Mouse (Mus musculus) liver, embryonic 12.5 days (tissue): ENCODE results near the gene Lcp2. TPM values are rescaled to one million over a fixed set of nuclear protein-coding genes. Genes with fewer than 3 reads are reported as not detected.
A peak's percentile ranks its signal among the peaks of the same experiment; 100 is the strongest.
"Not testable (repeated sequence)": the region's sequence is repeated elsewhere in the genome, so short reads cannot be mapped to it uniquely, and the experiment has no call there.

Experiments used
- ATAC-seq: fragments of 200-750 bp; cut with Nextera tagmentation; 2 replicates; pipeline ENCODE4 v1.8.0; 2017; ENCODE audit warnings: moderate number of reproducible peaks, mild to moderate bottlenecking, moderate library complexity
- H3K27ac ChIP-seq: fragments of 300-500 bp; sonication (generic); 2 replicates; pipeline ENCODE4 v1.5.1; 2016; ENCODE audit warnings: mild to moderate bottlenecking
- H3K27me3 ChIP-seq: fragments of 300-500 bp; sonication (generic); replicated peaks from 2 replicates; pipeline ENCODE4 v1.6.1; 2016; ENCODE audit warnings: mild to moderate bottlenecking, moderate library complexity
- H3K36me3 ChIP-seq: fragments of 300-500 bp; sonication (generic); 2 replicates; pipeline ENCODE4 v1.6.1; 2016; ENCODE audit warnings: mild to moderate bottlenecking, moderate library complexity
- H3K4me1 ChIP-seq: fragments of 300-500 bp; sonication (generic); 2 replicates; pipeline ENCODE4 v1.6.1; 2016
- H3K4me2 ChIP-seq: fragments of 300-500 bp; sonication (generic); 2 replicates; pipeline ENCODE4 v1.6.1; 2016; ENCODE audit warnings: mild to moderate bottlenecking, moderate library complexity
- H3K4me3 ChIP-seq: fragments of 300-500 bp; sonication (generic); 2 replicates; pipeline ENCODE4 v1.5.1; 2016; ENCODE audit warnings: mild to moderate bottlenecking, moderate library complexity
- H3K9ac ChIP-seq: fragments of 300-500 bp; sonication (generic); 2 replicates; pipeline ENCODE4 v1.6.1; 2016; ENCODE audit warnings: mild to moderate bottlenecking, moderate library complexity
- H3K9me3 ChIP-seq: fragments of 300-500 bp; sonication (generic); replicated peaks from 2 replicates; pipeline ENCODE4 v1.6.1; 2016; ENCODE audit warnings: mild to moderate bottlenecking, moderate library complexity
- WGBS: fragments of 180-500 bp; shearing (Covaris S2); methylation state at CpG from one replicate; pipeline ENCODE4 v1.1.7; 2016; ENCODE audit not compliant: insufficient replicate concordance; 5-methylcytosine and 5-hydroxymethylcytosine counted together
- polyA plus RNA-seq: library from polyadenylated mRNA; unstranded; fragments of >200 nt; fragmentation: Nextera tagmentation; extraction: Ambion mirVana; gene quantifications from 2 replicates; pipeline ENCODE4 v1.2.1, GENCODE M21; 2016

The Lcp2 gene
- polyA plus RNA-seq, 1 experiment from 2014 or later, result 10.5 TPM

DNA sequence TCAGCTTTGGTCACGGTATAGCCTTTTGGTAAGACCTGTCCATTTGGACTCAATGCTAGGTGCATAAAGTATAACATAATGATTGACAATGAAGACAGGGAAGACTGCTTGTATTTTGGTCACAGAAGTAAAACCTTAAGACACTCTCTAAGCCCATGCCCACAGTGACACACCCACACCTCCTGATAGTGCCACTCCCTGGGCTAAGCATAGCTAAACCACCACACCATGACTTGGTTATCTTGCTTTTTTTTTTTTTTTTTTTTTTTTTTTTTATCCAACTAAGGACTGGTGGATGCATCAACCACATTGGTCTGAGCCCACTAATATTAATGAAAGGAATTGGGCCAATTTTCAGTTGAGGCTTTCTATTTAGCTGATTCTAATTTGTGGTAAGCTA is 62.5 kb downstream of the Lcp2 start:
- H3K4me3 ChIP-seq, result no peak overlapping the region
- WGBS, result 86% methylated on average over 1 of the region's 1 CpGs
- H3K9me3 ChIP-seq, result no peaks in the 10 kb centered on the region

DNA sequence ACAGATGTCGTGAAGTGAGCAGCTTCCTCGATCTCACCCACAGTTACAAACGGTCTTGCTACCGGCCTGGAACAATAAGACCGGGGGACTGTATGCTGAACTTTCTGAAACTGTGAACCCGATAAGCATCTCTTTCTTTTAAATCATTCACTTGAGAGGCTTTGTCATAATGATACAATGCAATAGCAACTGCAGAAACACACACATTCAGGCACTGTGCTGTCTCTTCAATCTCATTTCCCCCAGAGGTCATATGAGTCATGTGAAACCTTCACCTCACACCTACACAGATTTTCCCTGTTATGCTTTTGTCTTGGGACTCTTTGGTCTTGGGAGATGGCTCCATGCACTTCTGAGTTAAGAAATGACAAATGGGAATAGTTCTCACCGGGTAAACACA is 65.2 kb downstream of the Lcp2 start:
- 55% methylated on average over 7 of the region's 7 CpGs for WGBS
- no peaks in the 10 kb centered on the region for H3K9me3 ChIP-seq
- H3K4me1 ChIP-seq, result peaks cover under 1% of the 10 kb centered on the region; the same call in 1 of the 2 replicates
- no peaks in the 10 kb centered on the region for H3K27me3 ChIP-seq
- ATAC-seq, result no peak
- no peak overlapping the region for H3K27ac ChIP-seq
- no peaks in the 10 kb centered on the region for H3K36me3 ChIP-seq
- H3K4me3 ChIP-seq, result no peak overlapping the region
- no peak overlapping the region for H3K9ac ChIP-seq
- H3K4me2 ChIP-seq, result no peak overlapping the region

More for the DNA sequence above, 62.5 kb downstream of the Lcp2 start:
- Histone ChIP-seq H3K27me3 (no peaks in the 10 kb centered on the region), H3K4me1 (no peaks in the 10 kb centered on the region; the same call in 1 of the 2 replicates), H3K9ac (no peak overlapping the region), H3K36me3 (no peaks in the 10 kb centered on the region), H3K27ac (no peak overlapping the region), H3K4me2 (no peak overlapping the region)
- ATAC-seq, result no peak

DNA sequence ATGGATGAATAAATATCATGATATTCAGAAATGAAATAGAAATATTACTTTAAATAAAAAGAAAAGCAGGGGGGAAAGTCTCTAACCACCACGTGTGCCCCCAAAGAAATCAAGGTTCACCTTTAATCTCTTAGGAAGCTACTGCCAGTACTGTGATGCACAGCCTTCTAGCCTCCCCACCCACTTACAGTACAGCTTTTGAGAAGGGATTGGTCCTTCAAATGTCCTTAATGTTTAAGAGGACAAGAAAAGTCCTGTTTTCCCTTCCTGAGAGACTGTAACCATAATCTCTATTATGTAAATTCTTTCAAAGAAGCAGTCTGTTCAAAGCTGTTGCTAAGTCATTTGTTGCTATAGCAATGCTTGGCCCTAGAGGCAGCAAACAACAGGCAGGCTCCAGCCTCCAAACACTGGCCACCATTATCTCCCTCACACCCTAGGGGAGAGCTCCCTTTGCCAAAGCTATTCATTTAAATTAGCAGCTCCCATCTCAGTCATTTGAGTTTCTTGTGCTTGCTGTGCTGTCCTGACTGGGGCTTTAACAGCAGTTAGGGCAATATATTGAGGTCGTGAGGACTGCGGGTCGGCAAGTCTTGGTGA is 66.2 kb downstream of the Lcp2 start:
- no peak for ATAC-seq
- Histone ChIP-seq H3K9me3 (no peaks in the 10 kb centered on the region), H3K27me3 (no peaks in the 10 kb centered on the region), H3K4me1 (peaks cover 4% of the 10 kb centered on the region; the same call in 1 of the 2 replicates), H3K9ac (no peak overlapping the region), H3K27ac (no peak overlapping the region), H3K4me3 (no peak overlapping the region), H3K4me2 (no peak overlapping the region), H3K36me3 (no peaks in the 10 kb centered on the region)
- 64% methylated on average over 4 of the region's 4 CpGs for WGBS

DNA sequence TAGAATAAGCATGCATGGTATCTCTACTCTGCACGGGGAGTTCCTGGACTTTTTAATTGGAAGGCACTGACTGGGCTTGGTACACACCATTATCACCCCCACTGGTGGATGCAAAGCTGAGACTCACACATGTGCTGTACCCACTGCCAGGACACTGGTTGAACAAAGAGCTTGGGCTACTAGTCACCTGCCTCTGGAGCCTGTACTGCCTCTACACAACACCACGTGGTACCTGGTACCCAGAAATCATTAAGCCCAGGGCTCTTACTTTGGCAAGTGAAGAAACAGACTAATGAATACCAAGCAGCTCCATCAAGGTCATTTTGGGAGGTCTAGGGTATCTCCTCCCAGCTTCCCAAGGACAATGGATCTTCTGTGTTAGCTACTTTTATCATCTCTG is 67.0 kb downstream of the Lcp2 start:
- Histone ChIP-seq H3K27ac (no peak overlapping the region), H3K4me2 (no peak overlapping the region), H3K9ac (no peak overlapping the region), H3K36me3 (no peaks in the 10 kb centered on the region), H3K9me3 (no peaks in the 10 kb centered on the region), H3K4me3 (no peak overlapping the region), H3K4me1 (peaks cover 4% of the 10 kb centered on the region; the same call in 1 of the 2 replicates), H3K27me3 (no peaks in the 10 kb centered on the region)
- ATAC-seq, result no peak
- whole genome bisulfite sequencing, result 50% methylated on average over 2 of the region's 2 CpGs

DNA sequence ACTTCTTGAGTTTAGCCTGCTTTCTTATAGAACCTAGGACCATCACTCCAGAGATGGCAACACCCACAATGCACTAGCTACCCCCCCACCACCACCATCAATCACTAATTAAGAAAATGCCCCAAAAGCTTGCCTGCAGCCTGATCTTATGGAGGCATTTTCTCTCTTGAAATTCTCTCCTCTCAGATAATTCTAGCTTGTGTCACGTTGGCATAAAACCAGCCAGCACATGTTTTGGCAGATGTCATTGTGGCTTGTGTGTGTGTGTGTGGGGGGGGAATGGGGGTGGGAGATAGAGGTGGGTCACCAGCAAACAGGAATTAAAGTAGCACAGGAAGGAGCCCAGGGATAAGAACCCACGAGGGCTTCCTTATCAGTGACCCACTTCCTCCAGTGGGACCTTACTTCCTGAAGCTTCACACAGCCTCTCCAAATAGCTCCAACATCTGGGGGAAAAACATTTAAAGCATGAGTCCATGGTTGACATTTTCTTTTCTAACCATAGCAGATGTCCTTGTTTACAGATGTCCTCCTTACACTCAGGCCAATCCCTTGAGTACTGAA is 69.9 kb downstream of the Lcp2 start:
- no peaks in the 10 kb centered on the region for H3K36me3 ChIP-seq
- no peak overlapping the region for H3K27ac ChIP-seq
- H3K4me1 ChIP-seq, result peaks cover 4% of the 10 kb centered on the region; the same call in 1 of the 2 replicates
- H3K9ac ChIP-seq, result no peak overlapping the region
- H3K4me2 ChIP-seq, result no peak overlapping the region
- H3K27me3 ChIP-seq, result no peaks in the 10 kb centered on the region
- 4% methylated on average over 2 of the region's 2 CpGs for WGBS
- ATAC-seq, result peak; percentile 46; the same call in 1 of the 2 replicates
- no peak overlapping the region for H3K4me3 ChIP-seq
- no peaks in the 10 kb centered on the region for H3K9me3 ChIP-seq

DNA sequence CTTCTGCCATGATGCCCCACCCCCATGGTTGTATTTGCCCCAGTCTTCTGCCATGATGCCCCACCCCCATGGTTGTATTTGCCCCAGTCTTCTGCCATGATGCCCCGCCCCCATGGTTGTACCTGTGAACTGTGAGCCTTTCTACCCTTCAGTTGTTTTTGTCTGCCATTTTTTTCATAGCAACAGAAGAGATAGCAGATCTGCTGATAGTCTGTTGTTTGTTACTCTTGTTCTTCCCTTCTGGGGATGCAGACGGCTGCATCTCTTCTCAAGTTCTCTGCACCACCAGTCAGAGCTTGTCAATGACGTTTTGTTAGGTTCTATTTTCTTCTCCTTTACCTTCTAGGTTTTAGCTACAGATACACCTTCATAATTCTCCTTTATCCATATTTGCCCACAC is 70.9 kb downstream of the Lcp2 start:
- H3K9ac ChIP-seq, result no peak overlapping the region
- no peak overlapping the region for H3K4me3 ChIP-seq
- H3K27me3 ChIP-seq, result no peaks in the 10 kb centered on the region
- WGBS, result 40% methylated on average over 3 of the region's 3 CpGs
- no peak overlapping the region; the same call in 1 of the 2 replicates for H3K27ac ChIP-seq
- H3K4me1 ChIP-seq, result peaks cover 4% of the 10 kb centered on the region; the same call in 1 of the 2 replicates
- no peaks in the 10 kb centered on the region for H3K9me3 ChIP-seq
- H3K4me2 ChIP-seq, result no peak overlapping the region
- no peak for ATAC-seq
- H3K36me3 ChIP-seq, result no peaks in the 10 kb centered on the region

DNA sequence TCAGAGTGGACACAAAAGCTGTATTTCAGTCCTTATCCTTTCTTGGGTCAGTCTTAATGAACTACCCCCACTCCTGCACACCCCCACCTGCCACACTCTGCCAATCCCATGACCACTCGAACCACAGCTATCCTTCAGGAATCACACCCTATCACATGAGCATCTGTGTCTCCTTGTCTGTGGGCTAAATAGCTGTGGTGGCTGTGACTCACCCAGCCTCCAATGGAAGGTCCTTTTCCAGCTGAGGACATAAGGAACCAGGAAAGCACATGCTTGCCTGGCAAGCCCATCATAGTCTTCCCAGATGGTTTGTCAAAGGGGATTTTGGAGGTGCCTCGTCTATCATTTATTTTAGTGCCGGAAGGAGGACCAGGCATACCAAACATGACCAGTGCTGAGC is 71.6 kb downstream of the Lcp2 start:
- Histone ChIP-seq H3K9me3 (no peaks in the 10 kb centered on the region), H3K36me3 (no peaks in the 10 kb centered on the region), H3K4me3 (no peak overlapping the region), H3K27me3 (no peaks in the 10 kb centered on the region), H3K27ac (no peak overlapping the region), H3K9ac (no peak overlapping the region), H3K4me2 (no peak overlapping the region), H3K4me1 (peaks cover 4% of the 10 kb centered on the region; the same call in 1 of the 2 replicates)
- WGBS, result 55% methylated on average over 3 of the region's 3 CpGs
- ATAC-seq, result no peak

DNA sequence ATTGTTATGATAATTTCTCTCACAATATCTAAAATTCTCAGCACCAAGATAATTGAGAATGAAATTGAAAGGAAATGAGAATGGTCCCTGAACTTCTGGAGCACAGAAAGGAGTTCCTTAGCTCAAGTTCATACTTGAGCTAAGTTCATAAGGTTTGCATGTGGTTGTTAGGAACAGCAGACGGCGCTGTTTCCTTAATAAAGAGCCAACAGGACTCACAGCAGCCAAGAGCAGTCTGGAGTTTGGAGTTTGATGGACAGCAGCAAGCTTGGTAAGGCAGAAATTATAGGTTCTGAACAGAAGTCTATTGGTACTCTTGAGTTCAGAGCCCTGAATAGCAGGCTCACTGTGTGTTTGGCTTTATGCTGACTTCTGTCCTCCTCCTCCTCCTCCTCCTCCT is 76.4 kb downstream of the Lcp2 start:
- Histone ChIP-seq H3K27ac (no peak overlapping the region), H3K4me2 (no peak overlapping the region), H3K27me3 (no peaks in the 10 kb centered on the region), H3K9ac (no peak overlapping the region), H3K4me3 (no peak overlapping the region), H3K36me3 (no peaks in the 10 kb centered on the region), H3K9me3 (no peaks in the 10 kb centered on the region), H3K4me1 (no peaks in the 10 kb centered on the region)
- WGBS, result 6% methylated on average over 2 of the region's 2 CpGs
- ATAC-seq, result no peak

DNA sequence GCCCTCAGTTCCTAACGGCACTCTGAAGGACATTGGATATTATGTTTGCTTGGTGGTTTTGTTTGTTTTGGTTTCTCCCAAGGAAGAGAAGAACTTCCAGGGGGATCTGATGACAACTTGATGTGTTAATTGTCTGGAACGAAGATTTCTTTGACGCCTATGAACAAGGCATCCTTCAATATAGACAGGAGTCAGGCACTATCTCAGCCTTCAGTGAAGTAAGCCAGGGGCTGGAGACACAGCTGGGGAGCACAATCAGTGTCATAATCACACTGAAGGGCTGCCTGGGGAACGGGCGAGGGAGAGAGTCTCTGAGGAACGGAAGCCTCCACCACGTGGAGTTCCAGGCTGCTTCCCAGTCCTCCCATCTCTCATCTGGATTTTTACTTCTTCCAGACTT is 78.1 kb downstream of the Lcp2 start:
- no peak overlapping the region for H3K4me3 ChIP-seq
- H3K27me3 ChIP-seq, result no peaks in the 10 kb centered on the region
- WGBS, result 52% methylated on average over 7 of the region's 7 CpGs
- ATAC-seq, result no peak
- H3K9me3 ChIP-seq, result no peaks in the 10 kb centered on the region
- H3K9ac ChIP-seq, result no peak overlapping the region
- no peaks in the 10 kb centered on the region for H3K36me3 ChIP-seq
- H3K4me2 ChIP-seq, result no peak overlapping the region
- no peak overlapping the region for H3K27ac ChIP-seq
- H3K4me1 ChIP-seq, result no peaks in the 10 kb centered on the region

DNA sequence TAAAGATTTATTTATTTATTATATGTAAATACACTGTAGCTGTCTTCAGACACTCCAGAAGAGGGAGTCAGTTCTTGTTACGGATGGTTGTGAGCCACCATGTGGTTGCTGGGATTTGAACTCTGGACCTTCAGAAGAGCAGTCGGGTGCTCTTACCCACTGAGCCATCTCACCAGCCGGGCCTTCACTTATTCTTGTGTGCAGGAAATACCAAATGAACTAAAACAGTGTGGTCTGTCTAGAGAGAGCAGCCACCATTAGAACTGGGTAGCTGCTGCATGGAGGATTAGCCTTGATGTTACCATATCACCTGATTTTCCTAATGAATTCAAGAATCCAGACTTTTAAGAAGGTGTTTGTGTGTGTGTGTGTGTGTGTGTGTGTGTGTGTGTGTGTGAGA is 79.0 kb downstream of the Lcp2 start:
- not testable (repeated sequence) for H3K9ac ChIP-seq, H3K27me3 ChIP-seq, H3K27ac ChIP-seq, ATAC-seq, H3K9me3 ChIP-seq, H3K4me1 ChIP-seq, H3K4me2 ChIP-seq, H3K36me3 ChIP-seq, H3K4me3 ChIP-seq
- WGBS, result 62% methylated on average over 3 of the region's 3 CpGs

DNA sequence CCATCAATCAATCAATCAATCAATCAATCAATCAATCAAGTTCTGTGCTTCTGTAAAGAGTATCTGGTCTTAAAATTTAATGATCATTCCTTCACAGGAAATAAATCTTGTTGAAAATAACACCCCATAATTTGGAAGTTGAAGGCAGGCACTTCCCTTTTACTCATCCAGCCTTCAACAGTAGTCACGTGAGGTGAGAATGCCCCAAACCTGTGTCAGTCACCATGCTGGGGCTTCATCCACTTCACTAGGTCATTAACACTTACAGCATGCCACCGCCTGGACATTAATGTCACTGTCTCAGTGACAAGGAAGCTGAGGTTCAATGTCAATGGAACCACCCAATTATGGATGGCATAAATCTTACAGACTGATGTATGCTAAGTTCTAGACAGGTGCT is 81.7 kb downstream of the Lcp2 start:
- Histone ChIP-seq H3K4me2 (no peak overlapping the region), H3K27me3 (no peaks in the 10 kb centered on the region; the same call in 1 of the 2 replicates), H3K4me1 (no peaks in the 10 kb centered on the region), H3K36me3 (no peaks in the 10 kb centered on the region), H3K9me3 (no peaks in the 10 kb centered on the region), H3K27ac (no peak overlapping the region), H3K4me3 (no peak overlapping the region), H3K9ac (no peak overlapping the region)
- no peak for ATAC-seq
- WGBS, result 57% methylated on average over 2 of the region's 2 CpGs

DNA sequence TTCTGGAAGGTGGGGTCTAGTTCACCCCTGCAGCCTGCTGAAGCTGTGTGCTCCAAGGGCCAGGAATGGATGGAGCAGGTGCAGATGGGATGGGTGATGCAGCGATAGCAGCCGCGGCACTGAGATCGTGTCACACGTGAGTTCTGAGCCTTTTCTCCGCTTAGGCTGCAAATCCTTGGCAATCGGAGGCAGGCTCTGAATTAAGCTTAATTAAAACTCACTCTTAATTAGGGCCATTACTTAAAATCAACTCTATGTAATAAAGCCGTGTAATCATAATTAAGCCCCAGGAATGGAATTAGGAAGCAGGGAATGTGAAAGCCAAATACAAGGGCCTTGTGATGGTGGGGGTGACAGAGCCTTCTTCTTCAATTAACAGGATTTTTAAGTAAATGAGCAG is 92.6 kb downstream of the Lcp2 start:
- no peak overlapping the region for H3K4me3 ChIP-seq
- no peaks in the 10 kb centered on the region for H3K9me3 ChIP-seq
- no peak overlapping the region for H3K9ac ChIP-seq
- H3K27ac ChIP-seq, result no peak overlapping the region
- no peaks in the 10 kb centered on the region for H3K27me3 ChIP-seq
- H3K4me1 ChIP-seq, result no peaks in the 10 kb centered on the region
- H3K36me3 ChIP-seq, result no peaks in the 10 kb centered on the region
- no peak for ATAC-seq
- WGBS, result 89% methylated on average over 8 of the region's 8 CpGs
- H3K4me2 ChIP-seq, result no peak overlapping the region
